Mouse (Mus musculus): ENCODE results near the gene Rap1gap.

The Rap1gap gene

DNA sequence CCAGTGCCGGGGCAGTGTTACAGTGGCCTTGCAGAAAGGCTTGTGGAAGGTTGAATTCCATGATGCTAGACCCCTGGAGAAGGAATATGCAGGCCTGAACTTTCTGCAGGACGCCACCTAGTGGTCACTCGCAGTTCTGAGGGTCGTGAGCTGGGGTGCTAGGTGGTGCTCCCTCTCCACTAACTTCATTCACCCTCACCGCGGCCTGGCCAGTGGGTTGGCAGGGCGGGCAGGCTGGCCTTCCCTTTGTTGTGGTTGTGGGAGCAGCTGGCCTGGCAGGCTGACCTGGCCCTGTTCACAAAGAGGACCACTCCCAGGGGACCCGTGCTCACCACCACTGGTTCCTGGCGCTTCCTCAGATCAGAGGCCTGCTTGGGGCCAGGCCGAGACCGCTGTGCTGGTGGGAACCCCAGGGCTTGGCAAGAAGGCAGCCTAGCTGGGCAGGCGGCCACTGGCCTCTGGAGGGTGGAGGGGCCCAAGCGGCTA lies 80.0 kb downstream of the Rap1gap start:
- no peak for DNase-seq (ENCODE audit: low spot score)

DNA sequence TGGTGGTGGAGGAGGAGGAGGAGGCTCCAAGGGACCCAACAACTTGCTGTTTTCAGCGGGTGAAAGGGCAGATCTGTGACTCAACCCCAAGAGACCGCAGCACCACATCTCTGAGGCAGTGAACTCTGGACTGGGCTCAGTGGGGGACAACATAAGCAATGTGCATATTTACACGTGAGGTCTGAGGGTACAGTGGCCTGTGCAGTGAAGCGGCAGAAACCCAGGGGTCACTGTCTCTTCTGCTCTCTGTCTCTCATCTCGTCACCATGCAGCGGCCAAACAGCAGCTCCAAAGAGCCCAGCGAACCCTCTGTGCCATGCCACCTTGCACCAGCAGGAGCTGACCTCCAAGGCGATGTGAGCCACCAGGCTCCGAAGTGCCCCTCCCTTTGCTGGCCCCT lies 82.6 kb downstream of the Rap1gap start:
- no peak for DNase-seq (ENCODE audit: low spot score)

DNA sequence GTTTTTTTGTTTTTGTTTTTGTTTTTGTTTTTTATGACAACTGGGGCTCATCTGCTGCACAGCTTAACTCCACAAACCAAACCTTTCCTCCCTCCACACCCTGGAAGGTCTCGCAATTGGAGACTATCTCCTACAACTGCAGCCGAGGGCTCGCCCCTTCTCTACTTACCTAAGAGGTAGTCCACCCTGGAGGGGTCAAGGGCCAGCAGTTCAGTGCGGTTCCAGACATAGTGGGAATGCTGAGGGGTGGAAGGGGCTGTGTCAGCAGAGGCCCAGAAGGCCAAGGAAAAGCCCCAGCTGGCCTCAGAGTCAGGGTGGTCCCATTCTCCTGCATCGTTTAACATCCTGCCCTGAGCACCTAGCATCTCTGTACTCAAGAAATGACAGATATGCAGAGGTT lies 83.1 kb downstream of the Rap1gap start:
- DNase-seq (ENCODE audit: low spot score), result no peak

DNA sequence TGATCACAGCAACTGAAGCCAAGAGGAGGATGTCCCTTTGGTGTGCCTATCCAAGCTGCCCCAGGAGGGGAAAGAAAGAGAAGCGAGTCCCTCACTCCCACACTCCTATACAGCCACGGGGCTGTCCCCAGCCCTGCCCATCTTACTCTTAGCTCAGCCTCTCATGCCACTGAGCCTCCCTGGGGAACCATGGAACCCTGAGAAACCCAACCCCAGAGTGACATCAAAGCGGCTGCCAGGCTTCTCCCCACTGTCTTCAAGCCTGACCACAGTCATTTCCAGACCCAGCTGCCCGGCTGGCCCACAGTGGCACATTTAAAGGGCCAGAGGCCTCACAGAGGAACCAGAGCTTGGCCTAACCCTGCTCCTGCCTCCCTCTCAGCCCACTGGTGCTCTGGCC lies 84.2 kb downstream of the Rap1gap start:
- DNase-seq (ENCODE audit: low spot score), result no peak

DNA sequence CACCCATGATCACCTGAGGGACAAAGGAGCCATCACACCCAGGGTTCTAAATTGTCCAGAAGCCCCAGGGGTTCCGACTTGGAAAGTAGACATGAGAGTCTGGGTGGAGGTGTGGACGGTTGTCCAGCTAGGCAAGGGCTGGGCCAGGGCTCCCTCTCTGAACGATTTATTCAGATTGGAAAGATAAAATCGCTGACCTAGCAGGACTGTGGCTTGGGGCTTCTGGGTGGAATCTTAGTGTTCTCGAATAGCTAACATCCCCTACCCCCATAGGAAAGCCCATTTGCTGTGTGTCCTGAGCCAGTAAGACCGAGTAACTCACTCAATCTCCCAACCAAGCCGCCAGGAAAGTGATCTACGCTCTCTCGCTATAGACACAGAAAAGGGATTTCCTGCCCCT lies 85.2 kb downstream of the Rap1gap start:
- no peak for DNase-seq (ENCODE audit: low spot score)

DNA sequence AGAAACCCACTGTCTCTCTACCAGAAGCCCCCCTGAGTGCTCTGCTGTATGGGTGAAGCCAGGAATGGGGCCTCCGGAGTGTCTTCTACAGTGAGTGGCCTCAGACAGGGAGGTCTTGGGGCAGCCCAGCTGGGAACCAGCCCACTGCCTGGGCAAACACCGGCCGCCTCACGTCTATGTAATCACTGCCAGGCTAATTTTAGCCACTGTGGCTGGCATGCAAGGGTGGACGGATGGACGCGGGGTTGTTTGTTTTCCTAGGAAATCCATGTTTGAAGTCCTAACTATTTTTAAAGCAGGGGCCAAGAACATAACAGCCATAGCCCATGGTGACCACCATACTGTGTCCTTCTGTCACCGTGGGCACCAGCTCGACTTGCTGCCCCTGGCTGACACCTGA lies 85.6 kb downstream of the Rap1gap start:
- no peak for DNase-seq (ENCODE audit: low spot score)

DNA sequence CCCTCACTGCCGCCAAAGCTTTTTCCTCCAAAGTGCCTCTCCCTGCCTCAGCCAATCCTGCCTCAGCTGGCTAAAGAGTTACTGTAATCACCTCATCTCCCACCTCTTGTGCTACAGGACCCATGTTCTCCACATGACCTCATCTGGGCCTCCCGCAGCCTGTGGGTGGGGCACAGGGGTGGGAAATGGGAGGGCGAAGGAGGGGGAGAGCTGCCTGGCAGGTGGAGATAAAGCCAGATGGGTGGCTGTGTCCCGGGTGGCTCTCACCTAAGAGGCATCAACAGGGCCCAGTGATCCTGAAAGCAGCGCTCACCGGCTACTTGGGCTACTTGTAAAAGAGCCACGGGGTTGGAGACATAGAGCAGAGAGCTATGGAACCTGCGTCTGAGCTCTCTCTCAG lies 86.8 kb downstream of the Rap1gap start:
- no peak for DNase-seq (ENCODE audit: low spot score)

DNA sequence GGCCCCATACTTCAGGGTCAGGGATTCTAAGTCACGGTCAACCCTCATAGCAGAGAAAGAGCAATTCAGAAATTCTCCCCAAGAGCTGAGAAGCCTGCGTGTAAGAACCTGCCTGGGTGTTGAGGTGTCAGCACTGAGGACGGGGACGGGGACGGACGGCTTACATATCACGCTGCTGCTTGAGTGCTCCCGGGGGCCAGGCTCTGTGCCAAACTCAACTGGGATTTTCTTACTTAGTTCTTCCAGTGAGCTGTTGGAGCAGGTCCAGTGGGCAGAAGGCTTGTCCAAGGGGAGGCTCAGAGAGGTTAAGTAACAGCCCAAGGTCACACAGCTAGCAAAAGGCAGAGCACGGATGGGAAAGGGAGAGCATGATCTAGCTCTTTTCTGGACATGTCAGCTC lies 87.2 kb downstream of the Rap1gap start:
- DNase-seq (ENCODE audit: low spot score), result no peak

DNA sequence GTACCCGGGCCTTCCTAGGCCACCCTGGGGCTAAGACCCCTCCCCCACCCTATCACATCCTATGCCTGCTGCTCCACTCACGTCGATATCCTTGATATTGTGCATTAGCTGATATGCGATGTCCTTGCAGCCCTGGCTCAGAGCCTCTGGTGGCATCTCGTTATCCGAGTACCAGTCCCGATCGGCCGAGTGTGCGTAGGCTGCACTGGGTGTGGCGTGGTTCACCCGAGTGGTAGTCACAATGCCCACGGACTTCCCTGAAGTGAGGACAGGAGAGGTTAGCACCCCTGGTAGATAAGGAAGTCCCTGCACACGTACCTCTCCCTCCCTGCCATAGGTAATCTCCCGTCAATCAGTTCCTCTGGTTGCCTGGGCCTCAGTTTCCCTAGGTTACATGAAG lies 87.9 kb downstream of the Rap1gap start:
- DNase-seq (ENCODE audit: low spot score), result no peak

DNA sequence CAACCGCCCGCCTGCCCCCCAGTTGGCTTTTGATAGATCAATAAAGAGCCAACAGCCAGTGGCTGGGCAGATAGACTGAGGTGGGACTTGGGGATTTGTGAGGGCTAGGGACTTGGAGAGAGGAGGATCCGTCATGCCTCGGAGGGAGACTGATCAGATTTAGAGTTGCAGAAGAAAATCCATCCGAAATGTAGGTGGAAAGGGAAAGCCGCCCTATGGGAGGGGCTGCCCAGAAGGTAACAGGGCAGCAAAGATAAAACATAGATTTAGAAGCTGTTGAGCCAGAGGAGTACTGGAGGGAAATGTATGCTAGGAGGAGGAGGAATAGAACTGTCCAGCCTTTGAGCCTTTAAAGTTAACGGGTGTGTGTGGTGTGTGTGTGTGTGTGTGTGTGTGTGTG lies 88.7 kb downstream of the Rap1gap start:
- no peak for DNase-seq (ENCODE audit: low spot score)

DNA sequence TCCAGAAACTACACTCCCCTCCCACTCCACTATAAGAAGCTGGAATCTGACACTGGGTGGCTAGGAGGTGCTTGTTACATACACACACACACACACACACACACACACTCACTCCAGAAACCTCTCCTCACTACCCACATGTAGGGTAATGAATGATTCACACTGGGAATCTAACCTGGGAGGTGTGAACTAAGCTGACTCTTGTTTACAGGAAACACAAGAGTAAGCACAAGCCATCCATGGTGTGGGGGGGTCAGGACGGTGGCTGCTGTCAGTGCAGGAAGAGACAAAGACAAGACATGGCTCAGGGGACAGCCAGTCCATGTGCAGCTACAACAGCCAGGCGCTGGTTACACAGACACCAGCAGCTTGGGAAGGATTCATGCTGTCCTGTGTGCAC lies 89.9 kb downstream of the Rap1gap start:
- no peak for DNase-seq (ENCODE audit: low spot score)

DNA sequence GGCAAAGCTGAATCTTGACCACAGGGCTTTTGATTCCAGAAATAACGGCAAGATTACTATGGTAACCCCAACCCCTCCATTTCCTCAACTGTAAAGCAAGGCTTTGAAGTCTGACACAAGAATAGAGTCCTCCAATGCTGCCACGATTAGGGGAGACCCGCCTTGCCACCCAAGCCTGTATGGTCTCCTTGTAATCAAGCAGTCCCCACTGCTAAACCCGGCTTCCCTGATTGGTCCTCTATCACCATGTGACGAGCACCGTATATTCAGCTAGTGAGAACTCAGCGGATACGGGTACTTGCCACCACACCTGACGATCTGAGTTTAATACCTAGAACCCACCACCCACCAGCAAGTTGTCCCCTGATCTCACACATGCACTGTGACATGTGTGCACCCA lies 98.4 kb downstream of the Rap1gap start:
- no peak for DNase-seq (ENCODE audit: low spot score)

DNA sequence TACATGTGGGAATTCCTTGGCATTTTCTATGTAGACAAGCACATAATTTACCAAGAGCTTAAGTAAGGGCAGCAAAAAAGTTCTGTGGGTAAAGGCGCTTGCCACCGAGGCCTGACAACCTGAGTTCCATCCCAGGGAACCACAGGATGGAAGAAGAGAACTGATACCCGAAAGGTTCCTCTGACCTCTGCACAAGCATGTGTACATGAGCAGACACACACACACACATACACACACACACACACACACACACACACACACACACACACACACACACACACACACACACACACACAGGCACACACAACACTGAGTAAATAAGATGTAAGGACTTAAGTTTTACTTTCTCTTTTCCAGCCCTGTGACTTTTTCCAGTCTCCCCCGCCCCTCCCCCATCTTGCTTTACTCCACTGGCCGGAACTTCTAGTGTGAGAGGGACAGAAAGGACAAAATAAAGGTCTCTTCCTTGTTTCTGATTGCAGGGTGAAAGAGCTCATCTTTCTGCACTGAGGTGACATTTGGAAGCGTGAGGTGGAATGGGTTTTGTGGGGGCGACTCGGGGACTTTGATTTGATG lies 99.5 kb downstream of the Rap1gap start:
- DNase-seq (ENCODE audit: low spot score), result no peak

DNA sequence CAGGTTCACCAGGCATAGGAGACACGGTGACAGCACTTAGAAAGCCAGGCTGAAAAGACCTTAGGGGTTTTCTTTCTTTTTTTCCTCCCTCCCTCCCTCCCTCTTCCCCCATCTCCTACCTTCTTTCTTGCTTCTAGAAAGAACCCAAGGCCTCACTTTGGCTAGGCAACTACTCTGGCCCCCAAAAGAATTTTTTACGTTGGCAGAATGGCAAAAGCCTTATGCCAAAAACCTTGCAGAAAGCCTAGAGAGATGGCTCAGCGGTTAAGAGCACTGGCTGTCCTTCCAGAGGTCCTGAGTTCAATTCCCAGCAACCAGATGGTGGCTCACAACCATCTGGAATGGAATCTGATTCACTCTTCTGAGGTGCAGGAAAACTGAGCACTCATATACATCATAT lies 100.1 kb downstream of the Rap1gap start:
- DNase-seq (ENCODE audit: low spot score), result no peak

DNA sequence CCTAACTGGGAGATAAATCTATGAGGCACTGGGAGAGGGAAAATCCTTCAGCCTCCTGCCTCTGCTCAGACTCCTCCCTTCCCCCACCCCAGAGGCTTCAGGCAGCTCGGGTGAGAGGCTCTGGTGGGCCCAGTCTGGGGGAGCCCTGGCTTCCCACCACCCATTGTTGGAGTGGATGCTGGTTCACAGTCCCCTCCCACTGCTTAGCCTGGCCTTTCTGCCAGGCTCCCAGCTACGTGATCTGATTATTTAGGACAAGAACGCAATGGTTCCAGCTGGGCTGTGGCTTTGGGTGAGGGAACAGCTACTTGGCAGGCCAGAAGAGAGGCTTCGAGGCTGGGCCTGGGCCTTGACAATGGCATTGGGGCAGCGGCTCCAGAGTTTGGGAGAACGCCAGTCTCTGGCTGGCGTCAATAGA lies 101.0 kb downstream of the Rap1gap start:
- DNase-seq (ENCODE audit: low spot score), result no peak

DNA sequence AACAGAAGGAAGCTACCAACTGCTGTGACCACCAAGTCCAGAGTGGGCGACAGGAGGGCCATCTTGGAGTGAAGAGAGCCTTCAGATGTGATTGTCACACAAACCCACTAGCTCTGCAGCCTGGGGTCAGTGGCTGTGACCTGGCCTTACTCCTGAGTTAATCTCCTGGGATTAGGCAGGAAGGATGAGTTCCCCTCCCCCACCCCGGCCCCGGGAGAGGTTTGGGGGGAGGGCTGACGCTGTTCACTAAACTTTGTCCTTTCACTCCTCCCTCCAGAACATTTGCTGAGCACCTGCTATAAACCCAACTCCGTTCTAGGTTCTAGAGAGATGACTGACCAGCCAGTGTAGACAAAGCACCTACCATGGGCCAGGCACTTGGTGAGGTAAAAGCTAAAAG lies 101.8 kb downstream of the Rap1gap start:
- DNase-seq (ENCODE audit: low spot score), result no peak

DNA sequence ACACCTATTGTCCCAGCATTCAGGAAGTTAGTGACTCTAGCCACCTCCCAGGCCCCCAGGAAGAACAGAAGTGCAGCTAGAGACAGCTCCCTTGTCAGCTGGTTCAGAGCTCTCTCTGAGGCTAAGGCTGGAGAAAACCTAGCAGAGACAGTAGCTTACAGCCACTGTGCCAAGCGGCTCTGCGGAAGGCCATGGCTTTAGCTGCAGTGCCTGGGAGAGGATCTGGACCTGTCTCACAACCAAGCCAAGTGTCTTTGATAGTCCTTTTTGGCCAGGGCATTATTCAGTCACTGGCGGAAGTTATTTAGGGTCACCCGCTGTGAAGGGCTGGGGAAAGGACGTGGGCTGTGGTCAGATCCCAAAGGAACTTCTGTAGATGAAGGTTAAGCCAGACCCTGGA lies 103.9 kb downstream of the Rap1gap start:
- no peak for DNase-seq (ENCODE audit: low spot score)

DNA sequence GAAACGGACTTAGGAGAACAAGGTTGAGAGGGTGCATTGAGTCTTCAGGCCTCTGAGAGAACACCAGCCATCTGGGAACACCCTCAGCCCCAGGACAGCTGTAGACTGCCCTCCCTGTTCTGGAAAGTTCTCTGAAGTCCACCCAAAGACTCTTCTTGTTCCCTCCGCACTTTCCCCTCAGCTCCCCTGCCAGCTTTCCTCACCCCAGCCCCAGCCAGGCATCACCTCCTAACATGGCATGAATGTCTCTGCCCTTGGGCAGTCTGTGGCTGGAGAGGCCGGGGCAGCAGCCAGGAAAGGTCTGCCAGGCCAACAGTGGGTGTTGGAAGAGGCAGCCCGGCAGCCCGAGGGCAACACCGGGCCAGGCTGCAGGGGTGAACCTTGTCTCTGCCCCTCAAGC lies 104.3 kb downstream of the Rap1gap start:
- DNase-seq (ENCODE audit: low spot score), result no peak

DNA sequence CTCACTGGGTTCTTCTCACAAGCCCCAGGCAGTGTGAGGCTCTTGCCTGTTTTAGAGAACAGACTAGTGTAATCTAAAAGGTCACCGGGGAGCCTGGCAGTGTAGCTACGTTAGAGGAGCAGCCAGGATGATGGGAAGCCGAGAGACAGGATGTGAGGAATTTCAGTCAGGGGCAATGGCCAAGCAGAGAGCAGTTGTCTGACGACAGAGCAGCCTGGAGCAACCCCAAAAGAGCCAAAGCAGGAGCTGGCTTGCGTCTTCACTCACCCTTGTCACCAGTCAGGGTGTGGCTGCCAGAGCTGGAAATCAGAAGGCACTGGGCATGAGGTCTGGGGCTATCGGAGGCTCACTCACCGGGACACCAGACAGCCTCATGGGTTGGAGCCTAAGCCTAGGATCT lies 105.1 kb downstream of the Rap1gap start:
- DNase-seq (ENCODE audit: low spot score), result no peak

DNA sequence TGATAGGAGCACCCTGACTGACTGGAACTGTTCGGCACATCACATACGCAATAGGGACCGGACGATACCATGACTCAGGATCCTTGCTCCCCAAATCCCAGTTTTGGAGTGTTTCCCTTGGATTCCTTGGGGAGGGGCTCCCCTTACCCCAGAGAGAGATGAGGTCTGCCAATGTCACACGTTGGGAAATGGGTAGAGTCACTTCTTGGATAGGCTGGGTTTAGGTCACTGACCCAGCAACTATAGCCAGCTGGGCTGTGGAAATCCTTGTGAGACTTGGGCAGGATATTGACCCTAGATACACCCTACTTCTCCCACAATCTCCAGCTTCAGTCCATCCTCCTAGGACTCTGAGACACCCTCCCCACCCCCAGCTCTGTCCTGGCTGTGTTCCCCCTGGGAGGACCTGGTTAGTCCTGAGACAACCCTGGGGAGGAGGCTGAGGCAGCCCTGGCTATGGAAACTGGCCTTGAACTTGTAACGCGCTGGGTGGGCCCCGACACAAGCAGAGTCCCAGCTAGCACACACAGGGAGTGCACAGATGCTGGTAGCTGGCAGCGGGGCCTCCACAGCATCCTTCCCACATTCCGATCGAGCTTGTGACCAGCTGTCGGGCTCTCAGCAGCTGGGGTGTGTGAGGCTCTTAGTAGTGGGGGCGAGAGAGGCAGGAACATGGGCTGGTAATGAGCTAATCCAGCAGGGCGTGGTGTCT lies 106.5 kb downstream of the Rap1gap start:
- no peak for DNase-seq (ENCODE audit: low spot score)

DNA sequence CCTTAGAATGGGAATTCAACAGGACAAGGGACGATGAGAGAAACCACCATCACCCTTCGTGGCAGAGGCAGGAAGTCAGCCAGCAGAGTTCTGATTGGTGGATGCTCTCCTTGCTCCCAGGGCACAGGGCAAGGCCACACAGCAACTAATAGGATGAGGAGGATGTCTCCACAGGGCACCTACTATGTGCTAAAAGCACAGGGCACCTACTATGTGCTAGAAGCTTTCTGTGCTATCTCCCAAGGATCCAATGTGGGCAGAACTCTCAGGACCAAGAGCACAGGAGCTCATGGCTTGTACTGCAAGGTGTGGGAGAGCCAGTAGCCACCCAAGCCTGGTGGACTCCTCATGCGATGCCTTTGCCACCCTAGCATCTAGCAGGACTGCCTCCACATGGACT lies 107.2 kb downstream of the Rap1gap start:
- no peak for DNase-seq (ENCODE audit: low spot score)

DNA sequence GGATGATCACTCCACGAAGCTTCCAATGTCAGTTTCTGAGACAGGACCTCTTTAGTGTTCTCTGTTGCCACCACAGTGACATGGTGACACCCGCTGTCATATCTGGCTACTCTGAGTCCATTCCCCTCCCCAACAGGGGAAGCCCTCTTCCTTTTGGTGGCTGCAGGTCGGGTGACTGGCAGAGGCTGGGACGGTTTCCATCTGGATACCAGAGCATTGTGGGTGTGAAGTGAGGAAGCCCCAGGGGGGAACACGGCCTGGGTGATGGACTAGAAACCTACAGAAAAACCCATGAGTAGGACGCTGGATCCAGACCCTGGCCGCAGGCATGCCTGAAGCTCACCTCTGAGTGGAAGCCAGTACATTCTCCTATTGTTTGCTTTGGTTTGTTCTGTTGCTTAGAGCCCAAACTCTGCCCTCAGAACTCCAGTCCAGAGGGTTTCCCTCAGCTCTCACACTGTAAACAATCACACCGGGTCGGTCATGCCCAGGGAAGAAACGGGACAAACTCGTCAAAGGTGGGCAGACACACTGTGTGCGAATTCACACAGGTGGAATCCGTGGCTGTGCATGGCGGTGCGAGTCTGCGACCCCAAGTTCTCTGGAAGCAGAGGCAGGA lies 108.0 kb downstream of the Rap1gap start:
- DNase-seq (ENCODE audit: low spot score), result no peak

DNA sequence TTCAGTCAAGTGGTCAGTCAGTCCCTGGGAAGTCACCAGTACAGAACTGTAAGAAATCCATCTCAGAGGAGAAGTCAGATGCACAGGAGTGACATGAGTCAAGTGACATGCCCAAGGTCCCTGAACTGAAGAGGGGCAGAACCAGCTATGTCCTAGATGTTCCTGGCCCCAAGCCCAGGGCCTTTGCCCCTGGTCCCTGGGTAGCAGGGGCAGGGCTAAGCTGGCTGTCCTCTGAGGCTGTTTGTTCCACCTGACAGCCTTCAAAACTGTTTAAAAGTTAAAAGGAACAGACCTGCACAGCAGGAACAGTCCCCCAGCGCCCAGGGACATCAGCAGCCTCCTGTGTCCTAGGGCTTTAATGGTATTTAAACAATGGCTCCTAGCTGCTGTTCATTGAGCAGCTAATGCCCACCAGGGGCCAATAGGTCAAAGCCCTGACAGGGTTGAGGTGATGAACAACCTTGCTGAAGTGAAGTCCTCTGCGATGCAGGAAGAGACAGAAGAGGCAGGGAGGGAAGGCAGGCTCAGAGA lies 108.9 kb downstream of the Rap1gap start:
- DNase-seq (ENCODE audit: low spot score), result no peak

Data from ovary, postnatal 10 days (tissue).